Mouse (Mus musculus) brain, embryonic 14.5 days (tissue): ENCODE data around the gene Pax1. TPM values are rescaled to one million over a fixed set of nuclear protein-coding genes. Genes with fewer than 3 reads are reported as not detected.
A peak's percentile ranks its signal among the peaks of the same experiment; 100 is the strongest.

Experiments
- DNase-seq: peaks from one replicate; pipeline ENCODE4 v3.0.0-alpha.2; 2011; ENCODE audit warnings: low read depth
- CTCF ChIP-seq: fragments of 200-500 bp; IDR thresholded peaks from 2 replicates; pipeline ENCODE4 v1.5.1; 2012; ENCODE audit warnings: inconsistent platforms, mild to moderate bottlenecking, moderate library complexity, borderline replicate concordance; ENCODE audit not compliant: insufficient read depth, insufficient read length; ENCODE audit errors: extremely low read depth
- POLR2A ChIP-seq: fragments of 200-500 bp; IDR thresholded peaks from 2 replicates; pipeline ENCODE4 v1.6.1; 2012; ENCODE audit warnings: mild to moderate bottlenecking, inconsistent platforms, borderline replicate concordance; ENCODE audit not compliant: poor library complexity, insufficient read depth, insufficient read length, severe bottlenecking; ENCODE audit errors: extremely low read depth
- polyA plus RNA-seq: library from polyadenylated mRNA; depleted of rRNA; stranded (reverse); fragments of >200 nt; gene quantifications from 2 replicates; pipeline ENCODE4 v1.2.3, GENCODE M21; 2012; rRNA removed

The Pax1 gene
- 0.55 and 0.85 TPM in 2 replicates for polyA plus RNA-seq

DNA sequence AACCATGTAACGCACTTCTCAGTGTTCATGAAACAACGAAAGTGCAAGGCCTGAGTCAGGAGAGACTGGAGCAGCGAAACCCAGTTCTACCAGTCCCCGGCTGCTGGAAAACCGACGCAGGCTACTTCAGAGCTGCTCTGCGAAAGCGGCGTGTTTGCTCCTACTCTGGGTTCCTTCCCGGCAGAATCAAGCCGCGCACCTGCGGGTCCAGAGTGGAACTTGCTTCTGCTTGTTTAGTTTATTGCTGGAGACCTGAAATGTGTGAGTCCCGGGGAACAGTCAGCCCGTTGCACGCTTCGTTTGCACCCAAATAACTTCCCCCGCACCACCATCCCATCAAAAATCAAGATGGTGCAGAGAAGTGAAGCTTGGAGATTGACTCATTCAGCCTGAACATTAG lies at the start of gene Pax1:
Gene Pax1 (plus strand): TSS at position 345 of the 400 bp plus-strand sequence.
- no peak for TF ChIP-seq CTCF
- TF ChIP-seq POLR2A, result no peak
- peak; percentile 34 for DNase-seq

DNA sequence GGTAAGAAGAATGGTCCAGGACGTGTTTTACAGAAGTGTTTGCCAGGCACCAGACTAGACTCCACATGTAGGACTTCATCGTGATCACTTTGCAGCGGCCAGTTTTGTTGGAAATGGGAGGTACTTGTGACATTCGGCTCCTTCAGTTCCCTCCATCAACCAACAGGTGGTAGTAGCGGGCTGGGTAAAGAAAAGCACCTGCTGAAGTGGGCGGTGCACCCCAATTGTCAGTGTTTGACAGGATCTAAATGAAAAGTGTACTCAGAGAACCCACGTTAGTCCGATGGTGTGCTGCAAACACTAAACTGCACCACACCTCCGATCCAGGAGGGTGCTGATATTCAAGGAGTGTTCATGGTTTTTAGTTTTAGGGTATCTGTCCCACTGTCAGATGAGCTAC lies 40.7 kb upstream of the Pax1 start:
- TF ChIP-seq POLR2A (no peak), CTCF (peak; percentile 68; the same call in 1 of the 2 replicates)
- peak; percentile 62 for DNase-seq

DNA sequence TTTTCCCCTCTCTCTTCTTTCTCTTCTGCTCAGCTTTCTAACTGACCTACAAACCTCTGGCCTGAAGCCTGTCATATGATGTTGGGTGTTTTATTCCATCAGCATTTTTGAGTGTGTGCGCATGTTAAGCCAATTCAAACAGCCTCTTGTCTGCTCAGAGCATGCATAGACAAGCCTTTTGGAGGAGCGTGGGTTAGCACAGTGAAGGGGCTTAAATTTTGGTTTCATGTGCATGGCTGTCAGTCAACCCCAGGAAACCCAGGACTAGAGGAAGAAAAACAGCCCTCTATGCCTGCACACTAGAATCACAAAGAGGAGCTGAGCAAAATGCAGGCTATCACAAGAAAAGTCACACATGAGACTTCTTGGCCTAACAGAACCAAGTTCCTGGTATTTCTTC lies 36.5 kb upstream of the Pax1 start:
- no peak for DNase-seq
- TF ChIP-seq POLR2A (no peak), CTCF (no peak)

- TF ChIP-seq CTCF, result no peak
- TF ChIP-seq POLR2A, result no peak
- DNase-seq, result no peak
Measured at GRCm38 (mm10) chr2:147332731-147333130, 29.0 kb upstream of the Pax1 start.

DNA sequence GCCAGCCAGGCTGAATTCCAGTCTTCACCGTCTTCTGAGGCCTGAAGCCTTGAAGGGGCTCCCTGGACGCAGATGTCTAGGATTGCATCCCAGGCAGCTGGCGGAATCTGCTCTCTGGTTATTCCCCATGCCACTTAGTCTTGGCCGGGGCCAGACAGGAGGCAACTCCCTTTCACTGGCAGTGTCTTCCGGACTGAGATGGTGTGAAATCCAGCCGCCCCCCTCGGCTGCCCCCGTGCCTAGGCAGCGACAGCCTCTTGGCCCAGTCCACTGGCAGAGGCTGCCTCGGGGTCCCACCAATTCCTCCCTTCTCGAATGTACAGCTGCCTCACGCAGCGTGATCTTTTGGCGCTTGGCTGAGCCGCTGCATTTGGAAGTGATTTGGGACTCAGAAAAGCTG lies 23.0 kb upstream of the Pax1 start:
- TF ChIP-seq CTCF (no peak), POLR2A (no peak)
- peak; percentile 14 for DNase-seq

DNA sequence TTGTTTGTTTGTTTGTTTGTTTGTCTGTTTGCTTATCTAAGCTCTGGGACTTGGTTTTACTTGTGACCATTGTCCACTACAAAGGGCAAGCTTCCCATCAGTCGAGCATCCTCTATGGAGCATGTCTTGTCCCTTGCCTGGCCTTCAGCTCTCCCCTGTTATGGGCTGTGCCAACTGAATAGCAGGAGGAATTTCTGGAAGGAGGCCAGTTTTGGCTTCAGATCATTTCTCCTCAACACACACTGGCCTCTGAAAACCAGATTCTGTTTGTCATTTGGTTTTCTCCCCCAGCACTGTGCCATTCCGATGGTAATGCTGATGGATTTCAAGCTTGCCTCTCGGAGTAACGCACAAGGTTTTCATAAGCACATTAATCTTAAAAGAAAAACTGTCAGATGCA lies 21.9 kb upstream of the Pax1 start:
- no peak for TF ChIP-seq CTCF
- no peak for TF ChIP-seq POLR2A
- DNase-seq, result peak; percentile 42

GRCm38 (mm10) chr2:147342198-147342597 lies 19.5 kb upstream of the Pax1 start:
- DNase-seq, result no peak
- TF ChIP-seq POLR2A (no peak), CTCF (peak; percentile 50; the same call in 1 of the 2 replicates)

GRCm38 (mm10) chr2:147359716-147360115 lies 2.0 kb upstream of the Pax1 start:
- TF ChIP-seq CTCF (no peak), POLR2A (no peak)
- DNase-seq, result no peak

GRCm38 (mm10) chr2:147360401-147360800 lies 1.3 kb upstream of the Pax1 start:
- DNase-seq, result peak; percentile 7
- no peak for TF ChIP-seq CTCF
- no peak for TF ChIP-seq POLR2A

GRCm38 (mm10) chr2:147360856-147361255 lies 869 bp upstream of the Pax1 start:
- DNase-seq, result peak; percentile 19
- TF ChIP-seq CTCF (no peak), POLR2A (no peak)

GRCm38 (mm10) chr2:147362316-147362715 lies 591 bp downstream of the Pax1 start:
- peak; percentile 56 for DNase-seq
- TF ChIP-seq POLR2A (no peak), CTCF (peak; percentile 55)

- TF ChIP-seq POLR2A (no peak), CTCF (no peak)
- DNase-seq, result no peak
Measured at GRCm38 (mm10) chr2:147363401-147364130, 1.8 kb downstream of the Pax1 start.

DNA sequence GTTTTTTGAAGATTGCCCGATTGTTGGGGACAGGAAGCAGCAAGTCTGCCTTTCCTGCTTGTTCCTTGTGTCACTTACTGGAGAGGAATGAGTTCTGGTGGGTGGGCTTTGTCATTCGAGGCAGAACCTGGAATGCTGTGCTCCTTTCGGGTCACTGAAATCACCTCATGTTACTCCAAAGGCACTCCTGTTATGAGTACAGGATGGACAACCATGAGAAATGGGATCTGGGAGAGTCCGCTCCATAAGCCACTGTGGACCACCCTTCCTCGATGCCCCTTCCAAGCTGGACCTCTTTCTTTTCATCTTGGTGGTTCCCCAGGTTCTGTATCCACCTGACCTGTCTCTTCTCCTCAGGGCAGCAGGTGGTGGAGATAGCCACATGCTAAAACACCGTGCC lies 2.5 kb downstream of the Pax1 start:
- no peak for TF ChIP-seq CTCF
- TF ChIP-seq POLR2A, result no peak
- no peak for DNase-seq
